Mouse (Mus musculus) cerebellum, adult 9-10 months (tissue): ENCODE measurements around the gene Lmod1.

Experiments used
- DNase-seq: peaks from one replicate; pipeline ENCODE4 v3.0.0; 2022

Gene Lmod1

DNA sequence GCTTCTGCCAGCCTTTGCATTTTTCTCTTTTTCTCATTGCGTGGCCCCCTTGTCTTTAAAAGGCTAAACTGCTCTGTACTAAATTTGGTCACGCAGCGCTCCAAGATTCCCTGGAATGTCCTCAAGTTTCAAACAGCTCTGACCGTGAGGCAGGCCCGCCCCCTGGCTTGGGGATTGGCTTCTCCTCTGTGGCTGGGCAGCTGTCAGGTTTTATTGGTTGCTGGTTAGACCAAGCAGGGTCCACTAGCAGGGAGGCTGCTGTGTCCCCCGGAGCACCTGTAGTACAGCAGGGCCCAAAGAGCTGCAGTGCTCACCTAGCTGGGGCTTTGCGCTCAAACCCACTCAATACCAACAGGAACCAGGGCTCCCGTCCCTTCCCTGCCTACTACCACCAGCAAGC is at the start of gene Lmod1:
Gene Lmod1 (plus strand): TSS at position 237 of the 400 bp plus-strand sequence.
- DNase-seq: no peak

DNA sequence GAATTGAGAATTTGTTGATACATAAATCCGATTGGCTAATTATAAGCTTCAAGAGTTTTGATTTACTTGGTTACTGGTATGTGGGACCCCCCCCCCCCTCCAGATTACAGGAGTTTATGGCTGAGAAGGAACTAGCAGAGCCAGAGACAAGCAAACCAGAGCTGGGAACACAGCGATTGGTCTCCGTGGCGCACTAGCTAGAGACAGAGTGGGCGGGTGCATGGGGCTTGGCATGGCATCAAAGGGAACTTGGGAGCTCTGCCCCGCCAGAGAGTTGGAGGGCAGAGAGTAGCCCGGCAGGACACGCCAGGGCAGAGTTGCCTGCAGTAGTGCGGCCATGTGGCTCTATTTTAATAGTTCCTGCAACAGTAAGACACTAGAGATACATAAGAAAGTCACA is 44.0 kb upstream of the Lmod1 start:
- peak; percentile 50 for DNase-seq

DNA sequence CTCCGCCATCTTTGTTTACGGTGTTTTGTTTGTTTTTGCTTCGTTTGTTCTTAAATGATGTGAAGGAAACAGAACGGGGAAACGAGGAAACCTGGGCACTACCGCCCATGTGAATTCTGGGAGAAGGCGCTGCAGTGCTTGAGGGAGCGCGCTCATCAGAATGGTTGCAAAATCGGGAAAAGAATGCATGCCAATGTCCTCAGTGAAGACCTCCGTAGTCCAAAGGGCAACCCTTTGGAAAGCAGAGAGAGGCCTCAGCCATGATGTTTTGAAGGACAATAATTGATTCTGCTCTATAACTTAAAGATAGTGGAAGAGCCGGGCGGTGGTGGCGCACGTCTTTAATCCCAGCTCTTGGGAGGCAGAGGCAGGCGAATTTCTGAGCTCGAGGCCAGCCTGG is 42.8 kb upstream of the Lmod1 start:
- no peak for DNase-seq

DNA sequence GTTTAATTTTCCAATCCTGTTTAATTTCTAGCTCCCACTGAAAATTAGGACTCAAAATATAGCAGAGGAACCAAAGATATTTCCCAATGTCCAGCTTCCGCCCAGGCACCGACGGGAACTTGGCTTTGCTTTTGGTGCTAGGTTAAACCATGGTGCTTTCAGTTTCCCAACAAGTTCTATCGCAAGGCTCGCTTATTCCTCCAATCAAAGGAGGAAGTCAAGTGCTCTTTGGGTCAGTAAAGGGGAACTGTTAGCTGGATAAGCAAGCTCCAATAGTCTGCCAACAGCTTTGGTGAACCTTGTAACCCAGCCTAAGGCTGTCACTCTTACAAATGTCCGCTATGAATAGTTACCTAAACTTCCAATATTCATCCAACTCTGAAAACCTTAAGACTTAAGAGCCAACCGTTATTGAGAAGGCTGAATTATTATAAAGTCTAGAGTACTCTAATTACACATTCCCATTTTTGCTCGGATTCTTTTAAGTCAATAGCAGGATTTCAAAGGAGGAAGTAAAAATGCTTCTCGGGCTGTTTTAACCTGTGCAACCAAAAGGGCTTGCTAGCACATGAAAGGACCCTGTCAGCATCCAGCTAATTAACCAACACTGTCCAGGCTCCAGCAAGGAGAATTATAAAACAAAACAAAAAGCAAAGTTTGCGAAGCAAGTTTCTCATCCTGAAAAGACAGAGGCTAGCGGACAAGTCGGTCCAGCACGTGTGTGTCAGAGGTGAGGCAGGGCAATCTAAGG is 41.9 kb upstream of the Lmod1 start:
- DNase-seq: no peak

DNA sequence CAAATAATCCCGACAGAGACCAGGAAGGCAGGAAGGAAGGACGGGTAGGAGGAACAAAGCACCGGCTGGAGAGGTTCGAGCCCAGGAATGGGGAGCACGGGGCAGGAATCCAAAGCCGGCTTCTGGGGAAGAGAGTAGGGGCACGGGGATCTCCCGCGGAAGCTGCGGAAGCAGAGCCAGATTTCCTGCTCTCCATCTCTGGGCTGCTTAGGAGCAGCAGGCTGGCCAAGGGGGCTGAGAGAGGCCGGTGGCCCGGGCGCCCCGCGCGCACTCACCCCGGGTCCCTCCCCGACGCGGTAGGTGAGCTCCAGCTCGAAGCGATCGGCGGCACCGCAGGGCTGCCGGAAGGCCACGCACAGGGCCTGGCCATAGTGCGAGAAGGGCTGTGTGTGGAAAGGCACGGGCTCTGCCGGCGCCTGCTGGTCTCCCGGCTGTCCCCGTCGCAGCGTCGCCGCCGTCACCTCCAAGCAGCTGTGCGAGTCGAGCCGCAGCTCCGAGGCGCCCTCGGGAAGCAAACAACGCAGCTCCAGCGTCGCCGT is 41.3 kb upstream of the Lmod1 start:
- no peak for DNase-seq

DNA sequence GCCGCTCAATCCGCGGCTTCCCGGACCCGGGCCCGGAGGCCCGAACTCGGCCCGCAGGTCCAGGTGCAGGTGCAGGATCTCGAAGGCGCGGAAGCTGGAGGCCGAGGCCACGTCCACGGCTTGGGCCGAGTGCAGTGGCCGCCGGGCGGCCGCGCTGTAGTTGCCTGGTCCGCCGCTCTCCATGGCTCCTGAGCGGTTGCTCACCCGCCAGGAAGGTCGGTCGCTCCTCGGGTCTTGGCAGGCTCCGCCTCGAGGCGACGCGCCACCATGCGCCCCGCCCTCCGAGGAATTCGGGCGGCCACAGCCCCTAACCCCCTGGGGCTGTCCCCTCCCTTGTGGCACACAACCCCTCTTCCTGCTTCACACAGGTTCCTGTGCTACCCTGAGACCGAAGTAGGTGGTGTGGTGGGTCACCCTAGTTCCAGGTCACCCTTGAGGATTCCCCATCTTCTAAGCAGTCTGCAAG is 40.7 kb upstream of the Lmod1 start, which contains the start of gene Rnpep:
Gene Rnpep (minus strand): TSS at position 259 of the 466 bp plus-strand sequence.
- peak; percentile 78 for DNase-seq

DNA sequence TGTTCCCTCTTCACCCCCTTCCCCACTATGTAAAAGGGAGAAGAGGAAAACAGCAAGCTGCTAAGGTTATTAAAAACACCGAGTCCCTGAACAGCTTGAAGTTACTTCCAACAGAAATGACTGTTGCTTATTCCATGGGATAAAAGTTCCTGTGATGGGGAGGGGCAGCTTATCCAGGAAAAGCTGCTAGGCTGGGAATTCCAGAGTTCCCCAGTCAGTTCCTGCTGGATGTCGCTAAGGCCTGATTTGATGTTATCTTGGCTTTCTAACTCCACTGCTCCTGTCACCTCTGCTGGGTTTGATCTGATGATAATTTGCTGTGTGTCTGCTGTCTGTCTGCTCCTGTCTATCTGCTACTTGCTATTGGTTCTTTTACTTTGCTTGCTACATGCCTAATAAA is 38.3 kb upstream of the Lmod1 start:
- no peak for DNase-seq

DNA sequence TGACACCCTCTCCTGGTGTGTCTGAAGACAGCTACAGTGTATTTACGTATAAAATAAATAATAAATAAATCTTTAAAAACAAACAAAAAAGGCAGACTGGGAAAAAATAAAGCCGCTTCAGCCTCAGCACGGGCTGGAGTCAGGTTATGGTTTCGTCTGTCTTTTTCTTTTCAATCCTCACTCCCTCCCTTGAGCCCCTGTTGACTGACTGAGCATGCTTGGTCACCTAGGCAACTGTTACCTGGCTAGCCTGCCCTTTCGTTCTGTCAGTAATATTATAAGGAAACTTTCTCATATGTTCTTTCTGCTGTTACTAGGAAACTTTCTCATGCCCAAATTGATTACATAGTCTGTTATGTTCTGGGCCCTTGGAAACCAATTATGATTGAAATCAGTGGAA is 33.7 kb upstream of the Lmod1 start:
- DNase-seq: no peak

DNA sequence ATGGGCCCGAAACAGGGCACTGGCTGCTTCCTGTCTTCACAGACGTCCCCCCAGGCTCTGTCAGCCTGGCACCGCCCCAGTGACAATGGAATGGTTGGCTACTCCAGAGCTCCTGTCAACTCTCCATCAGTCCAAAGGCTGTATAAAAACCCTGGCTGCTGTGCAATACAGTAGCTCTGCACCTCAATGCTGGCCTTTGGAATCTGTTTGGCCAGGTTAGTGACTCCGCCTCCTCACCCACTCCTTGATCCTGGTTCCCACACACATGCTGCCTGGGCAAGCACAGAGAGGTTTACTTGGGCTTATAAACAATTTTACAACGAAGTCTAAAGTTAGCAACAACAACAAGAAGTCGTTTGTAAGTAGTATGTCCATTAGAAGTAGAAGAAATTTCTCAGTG is 13.3 kb upstream of the Lmod1 start:
- DNase-seq: no peak

DNA sequence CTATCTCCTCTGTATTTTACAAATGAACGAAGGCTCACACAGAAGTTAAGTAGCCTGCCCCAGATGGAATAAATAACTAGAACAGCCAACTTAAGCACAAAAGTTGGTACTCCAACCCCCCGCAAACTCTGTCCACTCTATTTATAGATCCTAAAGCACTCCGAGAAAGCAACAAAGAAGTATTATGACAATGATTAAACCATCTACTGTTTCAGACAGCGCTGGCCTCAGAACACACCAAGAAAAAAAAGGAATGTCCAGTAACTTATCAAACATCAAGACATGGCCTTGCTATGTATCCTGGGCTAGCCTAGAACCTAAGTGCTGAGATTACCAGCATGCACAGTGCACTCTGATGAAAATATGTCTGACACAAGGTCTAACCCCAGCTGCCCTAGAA is 12.4 kb upstream of the Lmod1 start:
- DNase-seq: no peak

DNA sequence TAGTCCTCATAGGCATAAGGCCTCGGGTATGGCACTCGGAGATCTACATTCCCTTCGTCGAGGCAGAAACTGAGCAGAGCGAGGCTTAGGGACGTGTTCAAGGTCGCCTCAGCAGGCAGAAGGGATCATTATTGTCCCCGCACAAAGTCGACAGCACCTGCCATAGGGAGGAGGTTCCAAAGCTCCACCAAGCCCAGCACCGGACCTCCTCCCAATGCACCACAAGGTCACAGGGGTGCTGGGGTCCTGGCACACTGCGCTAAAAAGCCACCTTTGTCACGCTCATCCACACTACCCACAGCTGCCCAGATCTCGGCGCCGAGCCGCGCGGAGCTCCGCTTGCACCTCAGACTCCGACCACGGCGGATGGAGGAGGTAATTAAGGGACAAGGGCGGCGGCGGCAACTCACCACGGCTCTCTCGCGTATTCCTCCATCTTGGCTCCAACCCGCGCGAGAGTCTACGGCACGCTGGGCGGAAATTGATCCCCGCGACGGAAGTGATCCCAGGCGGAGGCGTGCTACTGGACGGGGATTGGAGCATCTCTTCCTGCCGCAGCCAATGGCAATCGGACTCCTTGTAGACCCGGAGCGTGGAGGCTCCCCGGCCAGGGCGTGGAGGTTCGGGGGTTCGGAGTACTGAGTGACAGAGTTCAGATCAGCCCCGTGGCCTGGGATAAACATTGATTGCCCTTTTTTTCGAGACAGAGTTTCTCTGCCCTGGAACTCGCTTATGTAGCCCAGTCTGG is 11.1 kb upstream of the Lmod1 start, which contains the start of gene Timm17a:
Gene Timm17a (minus strand): TSS at position 495 of the 748 bp plus-strand sequence.
- DNase-seq: peak; percentile 91

DNA sequence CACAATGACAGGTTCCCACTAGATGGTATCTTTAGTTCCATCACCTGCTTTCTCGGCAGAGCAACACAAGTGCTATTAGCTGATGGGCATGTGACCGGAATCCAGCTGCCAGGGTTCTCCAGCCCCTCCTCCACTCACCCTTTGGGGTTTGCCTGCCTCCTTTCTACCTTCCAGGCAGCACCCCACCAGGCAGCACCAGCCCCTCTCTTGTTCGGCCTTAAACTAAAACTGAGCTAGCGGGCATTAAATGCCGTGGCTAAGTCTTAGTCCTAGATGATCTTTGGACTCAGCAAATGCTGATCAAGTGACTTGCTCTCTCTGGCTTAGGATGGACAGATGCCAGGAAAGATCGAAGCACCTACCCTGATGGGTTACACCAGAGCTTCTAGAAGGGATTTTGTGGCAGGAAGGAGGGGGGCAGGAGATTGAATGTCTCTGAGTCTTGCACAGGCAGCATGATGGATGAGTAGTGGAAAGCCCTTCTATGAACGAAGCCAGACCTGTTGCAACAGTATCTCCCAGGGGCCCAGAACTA is 1.2 kb upstream of the Lmod1 start:
- no peak for DNase-seq

DNA sequence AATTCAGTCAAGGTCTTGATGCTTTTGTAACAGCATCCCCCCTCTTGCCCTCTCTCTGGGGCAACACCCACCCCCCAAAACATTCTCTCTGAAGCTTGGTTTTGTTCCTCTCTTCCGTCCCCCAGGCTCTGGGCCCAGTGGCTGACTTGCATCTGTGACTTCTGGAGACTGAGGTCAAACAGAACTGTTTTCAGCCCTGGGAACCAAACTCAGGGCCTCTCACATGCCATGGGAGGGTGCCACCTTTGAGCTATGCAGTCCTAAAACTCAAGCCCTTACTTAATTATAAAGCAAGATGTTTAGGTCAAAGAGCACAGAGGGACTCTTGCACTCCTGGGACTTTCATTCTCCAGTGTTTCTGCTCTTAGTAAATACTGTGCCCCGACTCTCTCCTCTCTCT is 1.3 kb downstream of the Lmod1 start:
- DNase-seq: no peak

DNA sequence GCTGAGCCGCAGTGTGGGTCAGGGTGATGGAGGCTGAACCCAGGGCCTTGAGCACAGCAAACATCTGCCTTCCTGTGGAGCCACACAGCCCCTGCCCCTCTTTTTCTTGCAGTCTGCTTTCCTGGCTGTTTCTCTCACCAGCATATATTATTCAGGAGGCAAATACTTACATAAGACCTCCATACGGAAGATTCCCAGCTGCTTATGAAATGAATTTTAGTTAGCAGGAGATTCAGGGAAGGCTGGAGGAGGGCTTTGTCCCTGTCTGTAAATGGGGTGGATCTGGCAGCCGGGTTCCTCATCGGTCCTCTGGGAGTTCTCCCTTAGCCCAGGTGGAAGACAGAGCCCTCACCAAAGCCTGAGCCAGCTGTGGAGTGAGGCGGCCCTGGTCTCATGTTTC is 3.8 kb downstream of the Lmod1 start:
- DNase-seq: no peak

DNA sequence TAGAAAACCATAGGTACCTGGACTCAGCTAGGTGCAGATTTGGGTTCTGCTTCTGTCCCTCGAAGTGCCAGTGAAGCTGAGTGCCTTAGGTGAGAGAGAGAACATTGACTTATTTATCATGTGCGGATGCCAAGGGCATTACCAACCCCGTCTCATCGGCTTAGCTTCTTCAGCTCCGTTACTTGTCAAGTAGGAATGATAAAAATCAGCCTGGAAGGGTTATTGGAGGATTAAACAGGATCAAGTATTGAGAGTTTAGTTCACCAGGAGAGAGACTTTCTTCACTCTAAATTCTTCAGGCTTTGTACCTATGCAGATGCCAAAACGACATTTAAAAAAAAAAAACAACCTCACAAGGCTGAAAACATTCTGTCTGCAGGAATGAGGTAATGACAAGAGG is 6.0 kb downstream of the Lmod1 start:
- DNase-seq: no peak

DNA sequence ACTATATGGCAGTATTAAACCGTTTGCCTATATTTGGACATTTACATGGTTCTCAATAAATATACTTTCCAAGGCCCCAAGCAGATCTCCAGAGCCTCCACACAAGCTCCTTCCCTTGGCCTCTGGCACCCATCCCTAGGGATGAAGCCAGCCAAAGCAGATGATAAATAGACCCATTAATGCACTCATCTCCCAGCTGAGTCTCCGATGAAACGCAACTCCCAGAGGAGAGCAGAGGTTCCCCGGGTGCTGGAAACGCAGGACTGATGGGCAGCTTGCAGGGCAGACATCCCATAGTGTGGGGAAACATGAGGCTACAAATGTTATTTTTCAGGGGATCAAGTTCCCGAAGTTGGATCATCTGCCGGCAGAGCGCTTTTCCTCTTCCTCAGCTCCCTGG is 17.3 kb downstream of the Lmod1 start:
- DNase-seq: no peak

DNA sequence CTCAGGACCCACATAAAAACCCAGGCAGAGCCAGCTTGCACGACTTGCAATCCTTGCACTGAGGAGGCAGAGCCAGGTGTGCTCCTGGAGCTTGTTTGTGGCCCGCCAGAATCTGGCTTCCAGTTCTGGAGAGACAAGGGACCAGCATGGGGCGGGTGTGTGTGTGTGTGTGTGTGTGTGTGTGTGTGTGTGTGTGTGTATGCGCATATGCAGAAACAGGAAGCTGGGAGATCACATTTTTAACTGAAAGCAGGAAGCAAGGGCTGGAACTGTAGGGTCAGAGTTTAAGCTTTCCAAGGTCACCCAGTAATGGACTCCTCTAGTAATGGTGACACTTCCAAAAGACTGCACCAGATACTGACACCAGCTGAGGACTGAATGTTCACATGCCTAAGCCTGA is 19.4 kb downstream of the Lmod1 start:
- DNase-seq: no peak

DNA sequence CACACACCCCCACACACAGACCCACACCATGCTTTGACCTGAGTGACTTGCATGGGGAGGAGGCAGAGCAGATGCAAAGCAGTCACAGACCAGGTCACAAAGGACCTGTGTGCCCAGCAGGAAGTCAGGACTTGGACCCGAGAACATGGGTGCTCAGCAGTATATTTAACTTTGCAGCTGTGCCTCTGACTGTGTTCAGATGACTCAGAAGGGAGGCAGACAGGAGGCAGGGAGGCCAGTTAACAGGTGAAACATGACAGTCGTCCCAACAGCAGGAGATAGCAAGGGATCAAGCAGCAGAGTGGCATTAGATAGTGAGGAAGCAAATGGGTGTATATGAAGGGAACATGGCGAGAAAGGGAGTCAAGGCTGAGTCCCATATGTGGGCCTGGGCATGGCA is 22.3 kb downstream of the Lmod1 start:
- no peak for DNase-seq

DNA sequence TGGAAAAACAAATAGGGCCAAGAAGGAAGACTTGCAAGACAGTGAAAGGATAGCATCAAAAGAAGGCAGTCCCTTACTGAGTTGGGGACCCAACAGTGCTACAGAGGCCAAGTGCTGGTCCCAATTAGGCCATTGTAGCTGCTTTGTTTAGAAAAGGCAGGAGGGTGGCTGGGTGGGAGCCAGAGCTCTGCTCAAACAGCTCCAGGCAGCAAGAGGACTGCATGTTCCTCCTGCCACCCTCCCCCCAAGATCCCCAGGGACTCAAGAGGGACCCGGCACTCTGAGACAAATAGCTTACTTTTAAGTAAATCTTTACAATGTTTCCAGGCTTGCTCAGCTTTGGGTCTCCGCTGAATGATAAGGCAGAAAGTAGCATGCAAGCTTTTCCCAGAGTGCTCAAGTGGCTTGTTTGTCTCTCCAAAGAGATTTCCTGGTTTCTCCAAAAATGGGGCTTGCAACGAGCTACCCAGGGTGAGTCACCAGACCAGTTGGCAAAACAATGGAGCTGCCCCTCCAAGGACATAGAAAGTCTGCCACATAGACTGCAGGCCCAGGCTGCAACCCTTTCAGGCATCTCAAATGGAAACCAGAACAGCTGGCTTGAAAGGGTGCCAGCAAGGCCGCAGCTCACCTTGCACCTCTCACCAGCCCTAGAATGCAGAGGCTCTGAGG is 23.0 kb downstream of the Lmod1 start:
- peak; percentile 7 for DNase-seq

DNA sequence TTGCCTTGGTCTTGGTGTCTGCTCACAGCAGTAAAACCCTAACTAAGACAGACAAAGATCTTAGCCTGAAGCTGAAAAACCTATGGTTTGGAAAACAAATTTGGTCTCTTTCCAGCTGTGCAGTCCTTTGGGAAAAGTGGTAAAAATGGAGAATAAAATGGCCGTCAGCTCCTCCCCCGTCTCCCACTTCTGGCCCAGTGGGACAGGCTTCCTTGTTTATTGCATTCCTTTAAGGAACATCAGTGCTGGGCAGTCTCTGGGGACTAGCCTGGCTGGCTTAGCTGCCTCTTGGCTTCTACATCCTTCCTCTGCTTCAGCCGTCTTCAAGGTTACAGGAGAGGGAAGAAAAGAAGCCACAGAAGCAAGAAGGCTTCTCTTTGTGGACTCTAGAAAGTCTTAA is 27.3 kb downstream of the Lmod1 start:
- no peak for DNase-seq

DNA sequence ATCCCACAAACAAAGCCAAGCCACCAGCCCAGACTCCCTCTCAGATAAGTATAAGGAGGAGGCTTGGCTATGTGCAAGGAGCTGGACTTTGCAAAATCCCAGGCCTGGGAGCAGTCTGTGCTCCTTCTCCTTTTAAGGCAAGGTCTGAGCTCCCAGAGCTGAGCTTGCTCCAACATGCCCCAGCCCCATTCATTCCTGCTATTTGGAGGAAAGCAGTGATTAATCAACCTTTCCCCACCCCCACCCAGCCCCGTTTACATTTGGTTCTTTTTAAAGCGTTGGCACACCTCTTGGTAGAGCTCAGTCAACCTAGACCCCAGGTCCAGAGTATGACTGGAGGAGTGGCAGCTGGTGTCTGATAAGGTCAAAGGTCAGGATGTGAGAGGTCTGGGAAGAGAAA is 34.5 kb downstream of the Lmod1 start:
- no peak for DNase-seq

DNA sequence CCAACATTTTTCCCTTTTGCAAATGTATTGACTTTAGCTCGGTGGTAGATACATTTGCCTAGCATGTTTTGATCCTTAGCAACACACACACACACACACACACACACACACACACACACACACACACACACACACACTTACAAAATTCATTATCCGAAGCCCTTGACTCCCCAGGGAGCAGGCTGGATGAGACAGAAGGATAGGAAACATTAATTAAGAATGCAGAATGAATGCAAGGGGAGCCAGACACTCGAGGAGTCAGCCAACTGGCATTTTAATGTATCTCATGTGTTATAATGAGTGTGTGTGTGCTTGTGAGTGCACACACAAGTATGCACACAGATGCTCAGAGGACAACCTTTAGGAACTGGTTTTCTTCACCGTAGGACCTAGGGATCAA is 36.9 kb downstream of the Lmod1 start:
- no peak for DNase-seq

DNA sequence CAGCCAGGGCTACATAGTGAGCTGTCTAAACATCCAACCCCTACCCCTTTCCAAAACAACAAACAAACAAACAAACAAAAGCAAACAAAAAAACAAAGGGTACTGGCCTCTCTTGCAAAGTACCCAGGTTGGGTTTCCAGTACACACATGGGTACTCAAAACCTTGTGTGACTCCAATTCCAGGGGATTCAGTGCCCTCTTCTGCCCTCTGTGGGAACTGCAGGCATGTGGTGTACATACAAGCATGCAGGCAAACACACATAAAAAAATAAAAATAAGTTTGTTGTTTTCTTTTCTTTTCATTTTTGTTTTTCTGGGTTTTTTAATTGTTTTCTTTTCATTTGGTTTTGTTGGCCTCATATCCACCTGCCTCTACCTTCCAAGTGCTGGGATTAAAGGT is 37.5 kb downstream of the Lmod1 start:
- DNase-seq: no peak
